Mouse (Mus musculus): Measurements from ENCODE around the gene Polq.

- TF ChIP-seq GATA1 (IDR thresholded peaks at IDR 0.05; ENCODE audit: borderline replicate concordance, low read length) (no peak), FLI1 (IDR thresholded peaks at IDR 0.05; ENCODE audit: low read length) (no peak)
Observed at GRCm38 (mm10) chr16:37108763-37109162, 97.2 kb downstream of the Polq start.

Data from megakaryocyte, embryonic 14.5 days (primary cell).